Mouse (Mus musculus) spleen, adult 18-20 months (tissue): ENCODE data around the gene Cxcl10.

Experiments
- DNase-seq, 2 experiments: peaks; one replicate each; pipeline ENCODE4 v3.0.0; 2022; ENCODE audit warnings: mixed read lengths in 2 of 2

The Cxcl10 gene

GRCm38 (mm10) chr5:92348794-92349413 lies at the start of gene Cxcl10:
TSS of gene Cxcl10 (minus strand) at chr5:92348889.
- DNase-seq = peak; percentile 19 to 26

GRCm38 (mm10) chr5:92398153-92398552 lies 49.5 kb upstream of the Cxcl10 start:
- peak; percentile 31 to 72 for DNase-seq

GRCm38 (mm10) chr5:92396476-92396875 lies 47.8 kb upstream of the Cxcl10 start:
- DNase-seq = no peak

- DNase-seq = no peak
Measured at GRCm38 (mm10) chr5:92395764-92396163, 47.1 kb upstream of the Cxcl10 start.

- DNase-seq = no peak
Measured at GRCm38 (mm10) chr5:92393863-92394262, 45.2 kb upstream of the Cxcl10 start.

GRCm38 (mm10) chr5:92392542-92392941 lies 43.9 kb upstream of the Cxcl10 start:
- no peak for DNase-seq

- no peak for DNase-seq
Measured at GRCm38 (mm10) chr5:92390615-92391014, 41.9 kb upstream of the Cxcl10 start.

GRCm38 (mm10) chr5:92389977-92390376 lies 41.3 kb upstream of the Cxcl10 start:
- DNase-seq = no peak

GRCm38 (mm10) chr5:92387433-92387832 lies 38.7 kb upstream of the Cxcl10 start:
- DNase-seq = no peak

- no peak for DNase-seq
Measured at GRCm38 (mm10) chr5:92386643-92387042, 38.0 kb upstream of the Cxcl10 start.

- DNase-seq = no peak
Measured at GRCm38 (mm10) chr5:92386102-92386501, 37.4 kb upstream of the Cxcl10 start.

GRCm38 (mm10) chr5:92384855-92385254 lies 36.2 kb upstream of the Cxcl10 start:
- no peak for DNase-seq

- no peak for DNase-seq
Measured at GRCm38 (mm10) chr5:92383747-92384146, 35.1 kb upstream of the Cxcl10 start.

- DNase-seq = no peak
Measured at GRCm38 (mm10) chr5:92382349-92382679, 33.6 kb upstream of the Cxcl10 start.

- peak; percentile 34 to 77 for DNase-seq
Measured at GRCm38 (mm10) chr5:92381550-92382348, 33.1 kb upstream of the Cxcl10 start.

GRCm38 (mm10) chr5:92376795-92377405 lies 28.2 kb upstream of the Cxcl10 start:
- DNase-seq = no peak

GRCm38 (mm10) chr5:92375368-92375767 lies 26.7 kb upstream of the Cxcl10 start:
- peak; percentile 53 to 64 for DNase-seq

- peak; percentile 38 to 39 for DNase-seq
Measured at GRCm38 (mm10) chr5:92374721-92375142, 26.0 kb upstream of the Cxcl10 start.

- no peak for DNase-seq
Measured at GRCm38 (mm10) chr5:92372605-92373004, 23.9 kb upstream of the Cxcl10 start.

GRCm38 (mm10) chr5:92371361-92371976 lies 22.8 kb upstream of the Cxcl10 start:
- DNase-seq = no peak

- no peak for DNase-seq
Measured at GRCm38 (mm10) chr5:92370891-92371290, 22.2 kb upstream of the Cxcl10 start.

- DNase-seq = no peak
Measured at GRCm38 (mm10) chr5:92370392-92370791, 21.7 kb upstream of the Cxcl10 start.
